Mouse (Mus musculus): ENCODE data around the gene Gm33543.

- TF ChIP-seq CTCF (conservative IDR thresholded peaks at IDR 0.05; ENCODE audit: low read length), result no peak
- no peak for TF ChIP-seq POU5F1 (IDR thresholded peaks at IDR 0.05; ENCODE audit: borderline replicate concordance, low read length)
- TF ChIP-seq NANOG (IDR thresholded peaks at IDR 0.05; ENCODE audit: borderline replicate concordance, low read length), result no peak
Measured at GRCm38 (mm10) chr10:95814351-95814750, 28.4 kb downstream of the Gm33543 start.
